Mouse (Mus musculus) kidney, postnatal 10 days (tissue): ENCODE measurements at regions not wholly inside any gene's neighbourhood (a gene's known extent, or its start where the extent isn't known, plus 50 kb on each side); places are given as distances from the start of the nearest gene placed in this dataset.

Source experiments
- DNase-seq: peaks from one replicate; pipeline ENCODE4 v3.0.0; 2021; ENCODE audit warnings: mixed read lengths

DNA sequence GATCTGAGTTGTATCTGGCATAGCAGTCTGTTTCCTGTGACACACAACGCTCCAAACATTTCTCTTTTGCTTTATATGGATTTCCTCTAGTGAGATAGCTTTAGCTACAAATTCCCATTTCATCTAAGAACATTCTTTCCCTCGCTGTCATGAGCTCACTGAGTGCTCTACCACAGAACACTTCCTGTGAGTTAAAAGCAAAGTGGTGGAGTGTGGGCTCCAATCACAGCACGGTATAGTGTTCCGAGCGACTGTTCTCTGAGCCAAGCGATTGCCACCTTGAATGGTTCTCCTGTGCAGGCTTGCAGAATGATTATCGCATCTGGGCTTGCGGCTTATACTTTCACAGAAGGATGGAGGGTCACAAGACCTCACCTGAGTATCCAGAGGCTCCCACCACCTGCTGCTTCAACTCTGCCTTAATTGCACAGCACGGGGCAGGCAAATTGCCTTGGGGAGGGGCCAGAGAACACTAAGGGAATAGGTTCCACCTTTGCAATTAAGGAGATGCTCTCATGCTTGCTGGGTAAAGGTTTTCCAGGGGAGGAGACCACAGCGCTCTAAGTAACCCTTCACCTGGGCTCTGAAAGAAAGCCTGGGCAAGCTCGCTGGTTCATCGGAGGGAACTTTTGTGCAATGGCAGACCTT lies 477.7 kb downstream of the Zfp704 start:
- no peak for DNase-seq

DNA sequence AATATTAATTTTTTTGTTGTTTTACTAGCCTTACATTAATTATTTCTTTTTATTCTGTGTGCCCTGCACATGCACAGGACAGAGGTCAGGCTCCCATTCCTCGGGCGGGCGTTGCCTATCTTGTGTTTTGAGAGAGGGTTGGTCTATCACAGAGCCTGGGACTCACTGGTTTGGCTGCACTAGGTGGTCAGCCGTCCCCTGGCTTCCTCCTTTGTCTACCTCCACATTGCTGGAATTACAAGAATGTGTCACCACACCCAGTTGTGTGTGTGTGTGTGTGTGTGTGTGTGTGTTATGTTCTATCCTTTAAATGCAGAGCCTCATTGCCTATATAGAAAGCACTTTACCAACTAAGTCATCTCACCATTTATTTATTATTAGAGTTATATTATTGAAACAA lies 478.5 kb downstream of the Zfp704 start:
- DNase-seq, result no peak

- no peak for DNase-seq
Measured at GRCm38 (mm10) chr3:9128407-9128806, 481.5 kb downstream of the Zfp704 start.

DNA sequence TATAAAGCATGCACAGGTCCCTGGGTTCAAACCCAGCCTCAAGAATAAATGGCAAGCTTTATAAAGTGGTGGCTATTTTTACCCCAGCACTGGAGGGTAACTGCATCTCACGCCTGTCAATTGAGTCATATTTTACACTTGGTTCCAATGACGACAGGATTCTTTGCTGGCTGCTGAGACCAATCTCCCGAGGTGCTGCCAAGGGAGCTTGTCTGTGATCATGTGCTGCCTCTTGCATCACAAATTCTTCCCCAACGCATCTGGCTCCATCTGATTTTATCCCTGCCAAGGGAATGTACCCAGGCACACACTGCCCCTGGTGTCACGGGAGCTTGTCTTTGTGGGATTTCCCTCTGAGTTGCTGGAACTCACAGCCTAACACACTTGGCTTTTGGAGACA lies 486.8 kb downstream of the Zfp704 start:
- DNase-seq, result no peak

DNA sequence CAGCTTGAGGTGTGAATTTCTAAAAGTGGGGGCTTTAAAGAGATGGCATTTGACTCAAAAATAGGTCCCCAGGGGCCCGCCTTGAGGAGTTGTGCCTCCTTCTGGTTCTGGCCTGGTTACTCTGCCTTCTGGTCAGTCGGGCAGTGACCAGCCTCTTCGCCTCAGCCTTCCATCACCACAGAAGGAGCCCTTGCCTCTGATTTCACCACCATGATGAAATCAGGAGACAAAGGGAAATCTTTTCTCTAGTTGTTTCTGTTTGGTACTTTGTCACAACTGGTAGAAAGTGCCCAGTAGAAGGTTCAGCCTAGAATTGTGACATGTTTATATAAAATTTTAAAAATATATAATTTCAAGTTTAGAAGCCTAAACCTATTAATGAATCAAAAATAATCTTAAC lies 492.0 kb downstream of the Zfp704 start:
- DNase-seq, result no peak

GRCm38 (mm10) chr3:9113410-9113809 lies 496.5 kb downstream of the Zfp704 start:
- no peak for DNase-seq

DNA sequence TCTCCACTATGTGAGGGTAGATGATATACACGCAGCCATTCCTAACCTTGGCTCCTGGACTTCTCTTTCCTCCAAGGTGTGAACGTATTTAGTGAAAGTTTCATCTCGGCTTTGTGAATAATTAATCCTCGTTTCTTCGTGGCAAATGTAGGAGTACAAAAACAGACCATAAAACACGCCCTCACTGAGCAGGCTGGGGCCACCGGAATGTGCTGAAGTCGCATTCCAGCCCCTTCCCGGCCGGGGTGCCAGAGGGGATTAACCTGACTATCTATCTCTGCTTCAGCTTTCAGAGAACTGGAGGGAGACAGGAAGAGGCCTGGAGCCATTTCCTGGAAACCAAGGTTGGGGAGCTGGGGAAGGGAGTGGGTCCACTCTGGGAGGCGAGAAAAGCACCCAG lies 499.1 kb downstream of the Zfp704 start:
- peak; percentile 82 for DNase-seq

DNA sequence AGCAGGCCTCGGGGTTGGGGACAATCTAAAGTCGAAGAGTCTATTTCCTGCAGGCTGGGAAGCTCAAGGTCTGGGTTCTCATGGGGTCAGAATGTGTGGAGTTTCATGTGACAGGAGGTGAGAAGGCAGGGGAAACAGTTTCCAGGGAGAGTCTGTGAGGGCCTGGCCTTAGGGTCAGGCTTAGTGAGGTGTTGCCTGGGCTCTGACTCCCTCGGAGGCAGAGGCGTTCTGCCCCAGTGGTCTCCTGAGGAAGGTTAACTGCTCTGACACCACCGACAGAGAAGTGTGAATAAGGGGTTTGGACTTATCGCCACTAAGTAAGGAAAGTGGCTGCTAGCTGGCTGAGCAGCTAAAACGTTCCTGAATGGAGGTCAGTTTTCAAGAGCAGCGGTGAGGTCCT lies 499.9 kb downstream of the Zfp704 start:
- peak; percentile 52 for DNase-seq

DNA sequence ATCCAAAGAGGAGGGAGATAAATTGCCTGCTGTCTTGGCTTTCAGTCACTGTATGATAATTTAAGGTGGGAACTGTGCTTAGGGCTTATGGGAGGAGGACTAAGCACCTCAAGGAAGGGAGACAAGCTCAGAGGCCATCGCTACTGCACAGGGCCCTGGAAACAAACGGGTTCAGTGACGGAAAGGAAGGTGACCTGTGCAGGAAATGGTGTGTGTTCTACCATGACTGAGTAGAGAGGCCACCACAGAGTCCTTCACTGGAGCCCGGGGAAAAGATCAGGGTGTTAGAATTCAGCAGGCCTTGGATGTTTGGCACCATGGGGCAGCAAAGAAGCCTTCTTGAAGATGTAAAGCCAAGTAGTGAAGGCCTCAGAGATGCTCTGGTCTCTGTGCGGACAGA lies 500.4 kb downstream of the Zfp704 start:
- DNase-seq, result no peak

DNA sequence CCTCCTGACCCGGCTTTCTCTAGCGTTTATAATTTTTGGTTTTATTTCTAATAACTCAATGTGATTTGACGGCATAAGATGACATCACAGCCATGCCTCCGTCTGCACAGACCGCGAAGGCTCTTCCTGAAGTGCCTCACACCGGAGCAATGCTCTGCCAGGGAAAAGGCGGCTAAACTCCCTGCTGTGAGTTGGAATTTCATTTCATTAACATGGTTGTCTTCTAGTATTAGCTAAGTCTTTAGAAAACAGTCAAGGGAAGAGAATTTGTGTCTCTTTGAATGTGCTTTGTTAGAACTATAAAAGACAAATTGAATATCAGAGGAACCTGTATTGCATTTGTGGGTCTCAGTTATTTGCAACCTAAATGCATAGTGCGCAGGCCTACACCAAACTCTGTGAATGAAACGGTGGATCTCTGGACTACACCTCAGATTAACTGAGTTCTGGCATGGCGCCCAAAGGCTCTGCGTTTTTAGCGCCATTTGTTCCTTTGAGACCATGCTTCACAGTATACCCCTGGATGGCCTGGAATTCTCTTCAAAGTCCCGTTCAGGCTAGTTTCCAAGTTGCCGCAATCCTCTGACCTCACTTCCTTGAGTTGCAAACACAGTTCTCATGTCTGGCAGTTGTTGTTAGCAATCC lies 502.0 kb downstream of the Zfp704 start:
- peak; percentile 35 for DNase-seq

GRCm38 (mm10) chr3:9105191-9105926 lies 504.5 kb downstream of the Zfp704 start:
- DNase-seq, result no peak

- DNase-seq, result no peak
Measured at GRCm38 (mm10) chr3:9103456-9103855, 506.4 kb downstream of the Zfp704 start.

DNA sequence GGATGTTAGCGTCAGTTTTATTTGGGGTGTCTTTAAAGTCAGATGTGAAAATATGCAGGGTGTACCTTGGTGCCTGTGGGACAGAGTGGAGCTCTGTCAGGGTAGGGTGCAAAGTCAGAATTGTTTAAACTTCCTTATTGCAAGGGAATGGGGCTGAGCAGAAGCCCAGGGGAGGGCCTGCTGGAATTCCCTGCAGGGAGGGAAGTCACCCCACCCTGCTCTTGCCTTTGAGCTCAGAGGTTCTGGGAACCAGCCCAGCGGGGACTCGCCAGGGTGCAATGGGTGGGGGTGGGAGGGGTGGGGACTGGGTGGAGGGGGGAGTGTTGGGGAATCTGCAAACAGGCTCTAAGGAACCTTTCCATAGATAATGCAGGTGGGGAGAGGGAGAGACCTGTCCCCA lies 508.6 kb downstream of the Zfp704 start:
- peak; percentile 15 for DNase-seq

GRCm38 (mm10) chr3:9100761-9101160 lies 509.1 kb downstream of the Zfp704 start:
- no peak for DNase-seq

- no peak for DNase-seq
Measured at GRCm38 (mm10) chr3:9098441-9098840, 511.4 kb downstream of the Zfp704 start.

DNA sequence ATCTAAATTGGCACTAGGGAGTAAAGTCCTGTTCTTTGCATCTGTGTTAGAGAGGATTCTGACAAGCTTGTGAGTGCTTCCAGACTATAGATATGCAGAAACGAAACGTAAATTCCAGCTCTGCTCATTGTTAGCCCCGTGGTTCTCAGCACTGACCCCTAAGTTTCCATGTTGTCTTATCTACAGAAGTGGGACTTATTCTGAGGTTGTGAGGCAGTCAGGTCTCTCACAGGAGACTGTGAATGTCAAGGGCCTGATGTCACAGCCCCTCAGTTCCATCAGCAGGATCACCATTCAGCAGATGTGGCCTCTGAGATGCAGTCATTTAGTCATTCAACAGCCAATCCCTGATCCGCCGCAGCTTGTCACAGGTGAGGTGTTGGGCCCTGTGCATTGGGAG lies 525.8 kb downstream of the Zfp704 start:
- no peak for DNase-seq

DNA sequence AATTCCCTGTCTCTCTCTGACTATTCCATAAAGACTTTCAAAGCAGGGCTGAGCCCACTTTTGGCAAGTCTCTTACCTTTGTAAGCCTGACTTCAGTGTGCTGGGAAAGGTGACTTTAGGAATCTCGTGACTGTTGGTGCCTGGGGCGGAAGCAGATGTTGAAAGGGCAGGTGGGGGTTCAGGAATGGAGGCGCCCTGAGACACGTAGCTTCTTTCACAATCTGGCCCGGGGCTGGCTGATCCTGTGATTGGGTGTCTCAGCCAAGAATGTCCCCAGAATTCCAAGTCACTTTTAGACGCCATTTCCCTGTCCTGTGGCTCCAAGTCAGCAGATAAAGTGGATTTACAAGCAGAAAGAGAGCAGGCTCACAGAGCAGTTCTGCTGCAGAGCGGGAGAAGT lies 527.8 kb downstream of the Zfp704 start:
- no peak for DNase-seq

GRCm38 (mm10) chr3:9078201-9078600 lies 531.7 kb downstream of the Zfp704 start:
- DNase-seq, result no peak

DNA sequence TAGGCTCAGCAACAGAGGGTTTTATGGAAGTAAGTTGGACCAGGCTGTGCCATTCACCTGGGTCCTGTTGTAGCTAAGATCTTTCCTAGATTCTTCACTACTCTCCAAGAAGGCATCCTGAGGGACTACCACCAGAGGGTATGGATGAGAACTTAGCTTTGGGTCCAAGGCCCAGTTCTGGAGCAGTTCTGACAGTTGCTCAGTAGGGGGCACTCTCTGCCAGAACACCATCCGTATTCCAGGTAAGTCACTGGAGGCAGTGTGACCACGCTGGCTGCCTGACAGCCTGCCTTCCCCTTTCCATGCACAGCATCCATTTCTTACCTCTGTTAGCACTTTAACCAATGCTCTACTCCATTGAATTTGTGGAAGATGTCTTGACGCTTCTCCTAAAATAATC lies 533.2 kb downstream of the Zfp704 start:
- peak; percentile 82 for DNase-seq

DNA sequence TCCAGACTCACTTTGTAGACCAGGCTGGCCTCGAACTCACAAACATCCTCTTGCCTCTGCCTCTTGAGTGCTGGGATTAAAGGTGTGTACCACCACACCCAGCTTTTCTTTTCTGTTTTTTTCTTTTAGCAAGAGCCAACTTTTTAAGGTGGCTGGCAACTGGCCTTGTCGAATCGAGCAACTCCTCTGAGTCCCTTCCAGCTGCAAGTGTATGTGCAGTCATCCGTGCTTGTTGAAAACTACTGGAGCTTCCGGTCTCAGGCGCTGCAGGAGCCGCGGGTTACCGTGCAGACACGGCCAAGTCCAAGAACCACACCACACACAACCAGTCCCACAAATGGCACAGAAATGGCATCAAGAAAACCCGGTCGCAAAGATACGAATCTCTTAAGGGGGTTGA lies 537.4 kb downstream of the Zfp704 start:
- DNase-seq, result peak; percentile 25

GRCm38 (mm10) chr3:9067048-9067447 lies 542.8 kb downstream of the Zfp704 start:
- peak; percentile 90 for DNase-seq

- no peak for DNase-seq
Measured at GRCm38 (mm10) chr3:9066374-9066773, 543.5 kb downstream of the Zfp704 start.

- DNase-seq, result no peak
Measured at GRCm38 (mm10) chr3:9065892-9066291, 544.0 kb downstream of the Zfp704 start.
